Mouse (Mus musculus) c-Kit-positive CD71-positive TER-119-negative erythroid progenitor cells, embryonic 14.5 days (primary cell): ENCODE measurements around the gene Snrpa.
"Not testable (repeated sequence)": the region's sequence is repeated elsewhere in the genome, so short reads cannot be mapped to it uniquely, and the experiment has no call there.

Experiments used
- DNase-seq: peaks from one replicate; pipeline ENCODE4 v3.0.0-alpha.2; 2013; ENCODE audit warnings: low read depth

The Snrpa gene

GRCm38 (mm10) chr7:27195681-27196611 is at the start of gene Snrpa, which contains the start of gene BC024978:
Snrpa (minus strand) TSS chr7:27196271.
BC024978 (plus strand) TSS chr7:27195781.
- peak; percentile 99 for DNase-seq

GRCm38 (mm10) chr7:27244088-27244487 is 48.0 kb upstream of the Snrpa start:
- DNase-seq, result not testable (repeated sequence)

GRCm38 (mm10) chr7:27243211-27243610 is 47.1 kb upstream of the Snrpa start:
- DNase-seq, result no peak

- no peak for DNase-seq
Measured at GRCm38 (mm10) chr7:27238568-27238967, 42.5 kb upstream of the Snrpa start.

- DNase-seq, result no peak
Measured at GRCm38 (mm10) chr7:27237527-27237926, 41.5 kb upstream of the Snrpa start.

- DNase-seq, result no peak
Measured at GRCm38 (mm10) chr7:27235726-27236125, 39.7 kb upstream of the Snrpa start.

- no peak for DNase-seq
Measured at GRCm38 (mm10) chr7:27233300-27233699, 37.2 kb upstream of the Snrpa start.

- peak; percentile 95 for DNase-seq
Measured at GRCm38 (mm10) chr7:27232781-27233281, 36.8 kb upstream of the Snrpa start, which contains the start of gene Coq8b. Coq8b (plus strand) TSS chr7:27233023.

- DNase-seq, result no peak
Measured at GRCm38 (mm10) chr7:27231693-27232331, 35.7 kb upstream of the Snrpa start.

- DNase-seq, result no peak
Measured at GRCm38 (mm10) chr7:27230781-27231180, 34.7 kb upstream of the Snrpa start.

GRCm38 (mm10) chr7:27228865-27229264 is 32.8 kb upstream of the Snrpa start:
- no peak for DNase-seq

- DNase-seq, result peak; percentile 94
Measured at GRCm38 (mm10) chr7:27228281-27228821, 32.3 kb upstream of the Snrpa start, which contains the start of gene Itpkc. Itpkc (minus strand) TSS chr7:27228661.

- no peak for DNase-seq
Measured at GRCm38 (mm10) chr7:27227676-27228075, 31.6 kb upstream of the Snrpa start.

GRCm38 (mm10) chr7:27227276-27227675 is 31.2 kb upstream of the Snrpa start:
- no peak for DNase-seq

GRCm38 (mm10) chr7:27224877-27225575 is 29.0 kb upstream of the Snrpa start:
- no peak for DNase-seq

GRCm38 (mm10) chr7:27222538-27222937 is 26.5 kb upstream of the Snrpa start:
- DNase-seq, result peak; percentile 48

GRCm38 (mm10) chr7:27221939-27222338 is 25.9 kb upstream of the Snrpa start:
- DNase-seq, result no peak

GRCm38 (mm10) chr7:27219937-27220336 is 23.9 kb upstream of the Snrpa start:
- no peak for DNase-seq

GRCm38 (mm10) chr7:27218586-27218985 is 22.5 kb upstream of the Snrpa start:
- DNase-seq, result no peak

GRCm38 (mm10) chr7:27212626-27213025 is 16.6 kb upstream of the Snrpa start:
- no peak for DNase-seq

- no peak for DNase-seq
Measured at GRCm38 (mm10) chr7:27203730-27204449, 7.8 kb upstream of the Snrpa start.
